Mouse (Mus musculus): Measurements from ENCODE around the gene Lrtm2. TPM values are rescaled to one million over a fixed set of nuclear protein-coding genes. Genes with fewer than 3 reads are reported as not detected.

The Lrtm2 gene
- polyA plus RNA-seq, 1 experiment from 2014 or later: 0.04 TPM

DNA sequence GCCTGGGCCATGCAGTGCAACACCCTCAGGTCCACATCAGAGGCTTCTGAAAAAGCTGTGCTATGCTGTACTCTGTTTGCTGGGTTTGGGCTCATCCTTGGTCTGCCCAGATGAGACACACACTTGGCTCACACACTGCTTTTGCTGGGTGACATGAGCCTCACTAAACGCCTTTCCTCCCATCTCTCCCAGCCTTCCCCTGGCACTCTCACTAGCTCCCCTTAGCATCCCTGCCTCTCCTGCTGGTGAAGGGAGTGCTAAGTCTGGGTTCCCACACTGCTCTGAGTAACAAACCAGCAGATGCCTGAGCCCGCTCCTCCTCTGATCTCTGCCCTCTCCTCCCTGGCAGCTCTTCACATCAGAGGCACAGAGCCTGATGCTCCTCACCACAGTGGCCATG, 53.9 kb downstream of the Lrtm2 start:
- Histone ChIP-seq H3K4me1 (replicated peaks; ENCODE audit: control insufficient read depth, insufficient read depth, low read length) (no peaks in the 10 kb centered on the region), H3K36me3 (ENCODE audit: control insufficient read depth, insufficient read depth, low read length) (no peaks in the 10 kb centered on the region), H3K9ac (ENCODE audit: low read length) (no peak overlapping the region), H3K27ac (ENCODE audit: low read length) (no peak overlapping the region), H3K27me3 (ENCODE audit: control insufficient read depth, insufficient read depth, low read depth, low read length) (no peaks in the 10 kb centered on the region), H3K4me3 (ENCODE audit: low read length) (no peak overlapping the region), H3K9me3 (ENCODE audit: control insufficient read depth, low read length) (no peaks in the 10 kb centered on the region), H3K4me2 (ENCODE audit: low read depth, low read length) (no peak overlapping the region)
- ATAC-seq (ENCODE audit: low read depth): no peak
- 80% methylated on average over 2 of the region's 2 CpGs for WGBS

Other genes starting within 250 kb of the Lrtm2 start
- gene Dcp1b, start 155.5 kb downstream of the Lrtm2 start, polyA plus RNA-seq (2015; fragmentation: Nextera tagmentation; extraction: Ambion mirVana): 5.8 and 8.3 TPM in 2 replicates
- gene Cacna1c, start 134.3 kb downstream of the Lrtm2 start, polyA plus RNA-seq (2015; fragmentation: Nextera tagmentation; extraction: Ambion mirVana): 5.8 TPM in 2 replicates
- gene Cacna2d4, start 94.2 kb downstream of the Lrtm2 start, polyA plus RNA-seq (2015; fragmentation: Nextera tagmentation; extraction: Ambion mirVana): 0.09 TPM in 1 of 2 replicates, not detected in the other
- 43.4 and 46.4 TPM in 2 replicates for gene Adipor2, start 86.9 kb upstream of the Lrtm2 start, polyA plus RNA-seq (2015; fragmentation: Nextera tagmentation; extraction: Ambion mirVana)
- 4.0 and 4.5 TPM in 2 replicates for gene Fbxl14, start 148.9 kb upstream of the Lrtm2 start, polyA plus RNA-seq (2015; fragmentation: Nextera tagmentation; extraction: Ambion mirVana)
- 5.3 and 5.5 TPM in 2 replicates for gene Wnt5b, start 213.6 kb upstream of the Lrtm2 start, polyA plus RNA-seq (2015; fragmentation: Nextera tagmentation; extraction: Ambion mirVana)